Mouse (Mus musculus): Measurements from ENCODE around the gene Dpf2.

- peak; percentile 83 for TF ChIP-seq CTCF (IDR thresholded peaks at IDR 0.05; ENCODE audit: low read depth, low read length)
- TF ChIP-seq POLR2A (IDR thresholded peaks at IDR 0.05; ENCODE audit: borderline replicate concordance, low read depth, low read length): 0 out of 2 replicates have a peak, but pooled peaks have one; percentile 31
Measured at GRCm38 (mm10) chr19:5849843-5850527, 62.8 kb downstream of the Dpf2 start.
